In genomic region chr15:101066364-101066847, GRCm38 (mm10) we compare ENCODE assay signal across 15 mouse cellular contexts. TPM values are rescaled to one million over a fixed set of nuclear protein-coding genes. Genes with fewer than 3 reads are reported as not detected.
DNase-seq lines count a peak whose midpoint lies in the region; ATAC-seq and TF ChIP-seq lines count a peak whose summit lies in the region.
"Had no signal": no experiment of that assay in that cellular context is flagged by ENCODE, and none has a peak within 500 bp of the region (broad histone marks: within the 10 kb centered on the region; RNA-seq: fewer than 3 reads in every experiment).

No protein-coding gene starts in this region.

- H3K9me3 ChIP-seq in heart, postnatal 0 days (replicated peaks; ENCODE audit: control insufficient read depth, low read length): no peaks in the 10 kb centered on the region
- no peaks in the 10 kb centered on the region for H3K9me3 ChIP-seq in forebrain, embryonic 13.5 days (replicated peaks)
- no peaks in the 10 kb centered on the region for H3K9me3 ChIP-seq in midbrain, embryonic 12.5 days

- no peak for ATAC-seq in heart, postnatal 0 days (ENCODE audit: insufficient read depth, low read depth)
- no peak for ATAC-seq in forebrain, embryonic 13.5 days
- peak; percentile 50 for ATAC-seq in midbrain, embryonic 12.5 days (ENCODE audit: low FRiP score, low read depth)
- ATAC-seq: inflammation-experienced regulatory T-cells, adult 6 months had no signal

- no peaks in the 10 kb centered on the region for H3K27me3 ChIP-seq in heart, postnatal 0 days (ENCODE audit: control insufficient read depth, insufficient read depth, low read length)
- H3K27me3 ChIP-seq in forebrain, embryonic 13.5 days: peaks cover 4% of the 10 kb centered on the region; the same call in 1 of the 2 replicates
- H3K27me3 ChIP-seq in midbrain, embryonic 12.5 days: peaks cover 16% of the 10 kb centered on the region; the same call in 1 of the 2 replicates

- no peak for TF ChIP-seq CTCF in heart, postnatal 0 days (IDR thresholded peaks at IDR 0.05; ENCODE audit: low read depth)

- 0 out of 2 replicates have a peak, but pooled peaks cover 10% of the 10 kb centered on the region for H3K4me1 ChIP-seq in heart, postnatal 0 days (ENCODE audit: control insufficient read depth, insufficient read depth)
- peaks cover 55% of the 10 kb centered on the region for H3K4me1 ChIP-seq in forebrain, embryonic 13.5 days
- peaks cover 85% of the 10 kb centered on the region for H3K4me1 ChIP-seq in midbrain, embryonic 12.5 days

- no peak overlapping the region for H3K4me3 ChIP-seq in heart, postnatal 0 days (ENCODE audit: low read depth, low read length)
- H3K4me3 ChIP-seq in forebrain, embryonic 13.5 days: no peak overlapping the region
- H3K4me3 ChIP-seq in midbrain, embryonic 12.5 days: no peak overlapping the region

- no peak for TF ChIP-seq EP300 in heart, postnatal 0 days (IDR thresholded peaks at IDR 0.05; ENCODE audit: low read depth)

- 48% methylated on average over 6 of the region's 6 CpGs for WGBS in heart, postnatal 0 days
- WGBS in forebrain, embryonic 13.5 days: 21% methylated on average over 6 of the region's 6 CpGs
- 4% methylated on average over 5 of the region's 6 CpGs for WGBS in midbrain, embryonic 12.5 days

- intact Hi-C loops in heart, postnatal 14 days (cut with DNase I): no loop called here

- DNase-seq in heart, postnatal 0 days (ENCODE audit: low spot score): no peak
- no peak for DNase-seq in heart, postnatal 14 days
- DNase-seq in embryo, embryonic 10 days (ENCODE audit: low spot score): peak; percentile 76
- DNase-seq in spleen, adult 18-20 months: no peak
- no peak for DNase-seq in natural killer cell, adult 2 months (ENCODE audit: low spot score in 2 of 2)
- no peak for DNase-seq in layer of hippocampus, postnatal 36 days
- DNase-seq: thymus, adult 2 months had no signal

- 0 out of 2 replicates have a peak overlapping the region, but pooled peaks have one; percentile 11 for H3K27ac ChIP-seq in heart, postnatal 0 days (ENCODE audit: low read depth)
- peak overlapping the region; percentile 25; the same call in 1 of the 2 replicates for H3K27ac ChIP-seq in forebrain, embryonic 13.5 days
- peak overlapping the region; percentile 84 for H3K27ac ChIP-seq in midbrain, embryonic 12.5 days (replicated peaks)
- H3K27ac ChIP-seq: macrophage had no signal

- no peak overlapping the region for H3K4me2 ChIP-seq in heart, postnatal 0 days (ENCODE audit: low read depth, low read length)
- no peak overlapping the region for H3K4me2 ChIP-seq in forebrain, embryonic 13.5 days
- H3K4me2 ChIP-seq in midbrain, embryonic 12.5 days (replicated peaks): peak overlapping the region; percentile 29

- no peak overlapping the region for H3K9ac ChIP-seq in heart, postnatal 0 days (replicated peaks; ENCODE audit: low read depth, low read length)
- H3K9ac ChIP-seq in forebrain, embryonic 13.5 days: no peak overlapping the region
- 0 out of 2 replicates have a peak overlapping the region, but pooled peaks have one; percentile 8 for H3K9ac ChIP-seq in midbrain, embryonic 12.5 days (replicated peaks)

- no peaks in the 10 kb centered on the region for H3K36me3 ChIP-seq in heart, postnatal 0 days (replicated peaks; ENCODE audit: control insufficient read depth, insufficient read depth, low read length)
- H3K36me3 ChIP-seq in forebrain, embryonic 13.5 days (ENCODE audit: poor library complexity, severe bottlenecking): no peaks in the 10 kb centered on the region
- no peaks in the 10 kb centered on the region for H3K36me3 ChIP-seq in midbrain, embryonic 12.5 days

RNA-seq across cellular contexts. Expression of gene Fignl2, which starts 12.0 kb away (rescaled TPM):
- 3.9 and 4.1 TPM in 2 replicates for total RNA-seq in heart, postnatal 0 days (2014; rRNA removed; ENCODE audit: low replicate concordance)
- 0.05 and 0.12 TPM in 2 replicates for polyA plus RNA-seq in heart, postnatal 0 days (2015; fragmentation: Nextera tagmentation; extraction: Ambion mirVana)
- 1 to 10 TPM; 2.3 to 2.8 TPM for total RNA-seq in heart, postnatal 14 days (2021)
- polyA plus RNA-seq in forebrain, embryonic 13.5 days (2015; fragmentation: Nextera tagmentation; extraction: Ambion mirVana): 0.20 TPM in 1 of 2 replicates, not detected in the other
- 0.34 and 0.37 TPM in 2 replicates for polyA plus RNA-seq in midbrain, embryonic 12.5 days (2016; fragmentation: Nextera tagmentation; extraction: Ambion mirVana)
- 1 to 10 TPM; 1.1 to 1.2 TPM for total RNA-seq in layer of hippocampus, postnatal 36 days (2021)
- polyA plus RNA-seq: inflammation-experienced regulatory T-cells, adult 6 months had no signal

RNA-seq across cellular contexts. Expression of gene Gm47841, which starts 19.2 kb away (rescaled TPM):
- not detected in 2 replicates for total RNA-seq in heart, postnatal 0 days (2014; rRNA removed; ENCODE audit: low replicate concordance)
- polyA plus RNA-seq in heart, postnatal 0 days (2015; fragmentation: Nextera tagmentation; extraction: Ambion mirVana): not detected in 2 replicates
- not detected for total RNA-seq in heart, postnatal 14 days (2021)
- polyA plus RNA-seq in forebrain, embryonic 13.5 days (2015; fragmentation: Nextera tagmentation; extraction: Ambion mirVana): not detected in 2 replicates
- not detected in 2 replicates for polyA plus RNA-seq in midbrain, embryonic 12.5 days (2016; fragmentation: Nextera tagmentation; extraction: Ambion mirVana)
- total RNA-seq in layer of hippocampus, postnatal 36 days (2021): not detected
- total RNA-seq: layer of hippocampus, adult 18-20 months had no signal
- polyA plus RNA-seq: C2C12; cortical plate, adult 2 months; inflammation-experienced regulatory T-cells, adult 6 months; limb, embryonic 11.5 days; macrophage; thymus, adult 2 months had no signal

RNA-seq across cellular contexts. Expression of gene Ankrd33, which starts 49.1 kb away (rescaled TPM):
- not detected in 2 replicates for total RNA-seq in heart, postnatal 0 days (2014; rRNA removed; ENCODE audit: low replicate concordance)
- polyA plus RNA-seq in heart, postnatal 0 days (2015; fragmentation: Nextera tagmentation; extraction: Ambion mirVana): not detected in 2 replicates
- not detected for total RNA-seq in heart, postnatal 14 days (2021)
- polyA plus RNA-seq in forebrain, embryonic 13.5 days (2015; fragmentation: Nextera tagmentation; extraction: Ambion mirVana): not detected in 2 replicates
- polyA plus RNA-seq in midbrain, embryonic 12.5 days (2016; fragmentation: Nextera tagmentation; extraction: Ambion mirVana): not detected in 2 replicates
- not detected for total RNA-seq in layer of hippocampus, postnatal 36 days (2021)
- total RNA-seq: layer of hippocampus, adult 18-20 months had no signal
- polyA plus RNA-seq: C2C12; cortical plate, adult 2 months; inflammation-experienced regulatory T-cells, adult 6 months; limb, embryonic 11.5 days; macrophage; thymus, adult 2 months had no signal

Comparison
In these comparisons a context has a peak if more than half of its experiments do, and no peak if none do; other contexts are left out.
1. H3K27ac ChIP-seq: peak in every context shown above with its lines; median percentile 84 in midbrain, embryonic 12.5 days; 25 in forebrain, embryonic 13.5 days; 11 in heart, postnatal 0 days.